Mouse (Mus musculus): ENCODE measurements at regions not wholly inside any gene's neighbourhood (a gene's known extent, or its start where the extent isn't known, plus 50 kb on each side); places are given as distances from the start of the nearest gene placed in this dataset.
"Not testable (repeated sequence)": the region's sequence is repeated elsewhere in the genome, so short reads cannot be mapped to it uniquely, and the experiment has no call there.

- in situ Hi-C loops (cut with MboI) = no loop called here
These were observed 151.0 kb downstream of the Ube2e3 start for GRCm38 (mm10) chr2:79018732-79019423.

- in situ Hi-C loops (cut with MboI) = no loop called here
These were observed 155.0 kb downstream of the Ube2e3 start for GRCm38 (mm10) chr2:79022954-79023353.

DNA sequence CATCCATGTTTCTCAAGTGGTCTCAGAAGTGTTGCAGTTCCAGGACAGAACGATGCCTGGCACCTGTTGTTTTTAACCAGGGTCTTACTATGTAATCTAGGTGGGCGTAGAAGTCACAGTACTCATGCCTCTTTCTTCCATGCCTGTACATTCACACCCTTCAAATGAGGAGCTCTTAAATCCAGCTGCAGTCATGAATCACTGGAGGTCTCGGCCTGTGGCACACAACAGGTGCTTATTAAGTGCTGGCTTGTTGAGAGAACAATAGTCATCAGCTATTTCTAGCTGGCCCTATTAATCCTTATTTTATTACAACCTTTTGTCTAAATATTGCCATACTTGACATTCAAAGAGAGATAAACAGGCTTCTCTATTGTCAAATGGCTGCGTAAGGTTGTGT lies 157.8 kb downstream of the Ube2e3 start:
- in situ Hi-C loops (cut with MboI) = no loop called here

GRCm38 (mm10) chr2:79030990-79031389 lies 163.1 kb downstream of the Ube2e3 start:
- in situ Hi-C loops (cut with MboI) = no loop called here

DNA sequence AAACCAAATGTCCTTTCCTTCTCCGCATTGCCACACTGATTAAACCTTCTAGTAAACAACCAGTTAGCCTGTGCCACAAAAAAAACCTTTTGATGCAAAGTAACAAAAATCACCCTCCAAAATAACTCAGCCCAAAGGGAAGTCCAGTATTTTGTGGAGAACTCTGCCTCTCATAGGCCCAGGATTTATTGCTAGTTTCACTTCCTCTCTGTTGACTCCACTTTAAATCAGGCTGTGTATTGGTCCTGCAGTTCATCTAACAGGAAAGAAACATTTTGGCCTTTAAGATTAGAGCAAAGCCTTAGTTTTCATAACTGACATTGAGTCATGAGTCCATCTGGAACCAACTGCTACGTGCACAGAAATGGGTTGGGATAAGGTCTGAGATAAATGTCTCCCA lies 168.4 kb downstream of the Ube2e3 start:
- in situ Hi-C loops (cut with MboI) = no loop called here

DNA sequence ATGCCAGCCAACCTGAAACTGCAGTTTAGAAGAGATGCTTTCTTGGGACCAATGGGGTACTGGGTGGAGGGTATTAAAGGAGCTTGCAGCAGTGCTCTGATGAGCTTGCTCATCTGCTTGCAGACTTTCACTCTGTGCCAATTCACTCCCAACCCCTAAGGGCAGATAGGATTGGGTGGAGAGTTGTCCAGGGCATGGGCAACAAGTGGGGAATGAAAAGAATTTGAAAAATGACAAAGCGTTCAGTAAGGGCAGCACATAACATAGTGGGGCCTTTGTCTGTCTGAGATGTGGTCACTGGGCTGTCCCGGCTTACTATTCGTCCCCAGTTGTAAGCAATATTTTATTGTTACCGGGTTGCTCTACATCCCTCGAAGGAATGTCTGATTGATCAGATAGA lies 170.7 kb downstream of the Ube2e3 start:
- in situ Hi-C loops (cut with MboI) = no loop called here

DNA sequence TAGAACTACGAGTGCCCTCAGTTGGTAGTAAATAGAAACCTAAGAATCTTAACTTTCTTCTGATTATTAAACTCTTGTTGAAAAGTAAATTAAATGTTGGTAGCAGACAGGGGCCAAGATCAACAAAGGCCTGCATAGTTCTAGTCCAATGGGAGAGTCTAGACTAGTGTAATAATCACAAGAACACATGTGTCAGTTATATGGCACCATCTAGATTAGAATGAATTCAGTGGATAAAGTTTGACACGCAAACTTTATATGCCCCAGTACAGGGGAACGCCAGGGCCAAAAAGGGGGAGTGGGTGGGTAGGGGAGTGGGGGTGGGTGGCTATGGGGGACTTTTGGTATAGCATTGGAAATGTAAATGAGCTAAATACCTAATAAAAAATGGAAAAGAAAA lies 176.9 kb downstream of the Ube2e3 start:
- in situ Hi-C loops (cut with MboI) = not testable (repeated sequence)

DNA sequence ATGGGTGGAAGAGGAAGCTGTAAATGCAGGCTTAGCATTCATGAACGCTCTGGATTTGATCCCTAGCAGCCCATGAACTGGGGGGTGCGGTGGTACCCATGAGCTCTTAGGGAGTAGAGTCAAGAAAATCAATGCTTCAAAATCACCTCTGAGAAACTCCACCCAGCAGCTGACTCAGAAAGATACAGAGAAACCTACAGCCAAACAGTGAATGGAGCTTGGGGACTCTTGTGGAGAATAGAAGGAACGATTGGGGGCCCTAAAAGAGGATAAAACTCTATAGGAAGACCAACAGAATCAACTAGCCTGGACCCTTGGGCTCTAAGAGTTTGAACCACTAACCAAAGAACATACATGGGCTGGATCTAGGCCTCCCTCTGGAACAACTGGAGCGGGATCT lies 177.6 kb downstream of the Ube2e3 start:
- in situ Hi-C loops (cut with MboI) = no loop called here

GRCm38 (mm10) chr2:79048020-79048419 lies 180.1 kb downstream of the Ube2e3 start:
- in situ Hi-C loops (cut with MboI) = no loop called here

GRCm38 (mm10) chr2:79048777-79049537 lies 181.0 kb downstream of the Ube2e3 start:
- in situ Hi-C loops (cut with MboI) = no loop called here

- in situ Hi-C loops (cut with MboI) = no loop called here
These were observed 182.6 kb downstream of the Ube2e3 start for GRCm38 (mm10) chr2:79050495-79051046.

DNA sequence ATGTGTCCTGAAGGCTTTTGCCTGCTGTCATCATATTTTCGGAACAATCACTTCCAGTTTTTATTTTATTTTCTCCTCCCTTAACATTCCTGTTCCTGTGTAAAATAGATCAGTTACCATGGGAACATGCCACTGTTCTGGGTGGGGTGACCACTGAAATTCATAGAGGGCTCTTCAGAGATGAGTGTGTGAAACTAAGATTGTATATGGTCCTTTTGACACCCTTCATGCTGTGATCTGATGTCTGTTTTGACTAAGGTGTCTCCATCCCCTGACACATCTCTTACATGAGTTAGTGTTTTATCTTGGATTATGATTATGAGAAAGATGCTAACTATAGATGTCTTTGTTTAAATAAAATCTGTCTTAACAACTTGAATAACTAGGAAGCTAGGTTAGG lies 184.3 kb downstream of the Ube2e3 start:
- in situ Hi-C loops (cut with MboI) = no loop called here

DNA sequence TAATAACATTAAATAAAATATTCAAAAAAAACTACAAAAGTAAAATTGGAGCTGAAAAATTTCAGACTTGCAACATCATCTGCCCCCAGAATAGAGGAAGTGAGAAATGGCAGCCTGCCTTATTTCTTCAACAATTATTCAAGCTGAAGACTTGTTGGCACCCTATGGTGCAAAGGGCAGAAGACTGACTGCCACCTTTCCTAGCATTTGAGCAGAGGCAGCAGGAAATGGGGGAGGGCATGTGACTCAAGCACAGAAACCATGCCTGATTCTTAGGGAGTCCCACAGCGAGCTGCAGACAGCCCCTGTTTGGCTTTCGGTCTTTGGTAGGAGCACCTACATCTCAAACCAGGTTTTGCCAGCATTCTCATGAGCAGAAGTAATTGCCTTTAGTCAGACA lies 188.2 kb downstream of the Ube2e3 start:
- in situ Hi-C loops (cut with MboI) = no loop called here

DNA sequence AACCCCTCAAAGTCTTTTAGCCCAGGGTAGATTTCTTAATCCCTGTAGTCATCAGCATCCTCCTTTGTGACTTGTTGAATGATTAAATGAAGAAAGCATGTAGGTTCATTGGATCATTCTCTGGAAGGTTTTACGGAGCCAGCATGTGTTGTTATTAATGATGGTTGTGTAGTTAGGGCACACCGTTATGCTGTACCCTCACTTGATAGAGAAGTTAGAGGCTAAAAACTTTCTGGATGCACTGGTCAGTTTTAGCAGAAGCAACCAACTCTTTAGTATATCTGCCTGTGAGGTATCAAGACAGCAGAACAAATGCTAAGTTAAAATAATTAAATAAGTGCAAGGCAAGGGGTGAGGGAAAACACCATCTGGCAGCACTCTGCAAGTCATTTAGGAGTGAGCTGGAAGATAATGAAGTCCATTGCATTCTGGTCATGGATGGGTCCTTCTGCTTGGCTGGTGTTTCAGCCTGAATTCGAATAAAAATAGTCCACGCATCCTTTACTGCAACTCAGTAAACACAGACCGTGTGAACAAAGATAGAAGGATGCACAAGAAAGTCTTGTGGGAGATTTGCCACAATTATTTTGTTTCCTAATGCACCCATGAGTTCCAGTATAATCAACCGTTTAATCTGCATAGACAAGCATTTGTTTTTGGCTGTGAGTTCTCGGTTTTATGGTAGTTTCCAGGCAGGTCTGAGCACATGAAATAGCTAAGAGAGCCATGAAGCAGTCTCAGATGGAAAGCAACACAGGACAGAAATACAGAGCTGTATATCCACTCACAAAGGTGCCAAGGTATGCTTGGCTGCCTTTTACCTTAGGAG lies 191.4 kb downstream of the Ube2e3 start:
- in situ Hi-C loops (cut with MboI) = no loop called here

GRCm38 (mm10) chr2:79059944-79060238 lies 192.0 kb downstream of the Ube2e3 start:
- in situ Hi-C loops (cut with MboI) = no loop called here

DNA sequence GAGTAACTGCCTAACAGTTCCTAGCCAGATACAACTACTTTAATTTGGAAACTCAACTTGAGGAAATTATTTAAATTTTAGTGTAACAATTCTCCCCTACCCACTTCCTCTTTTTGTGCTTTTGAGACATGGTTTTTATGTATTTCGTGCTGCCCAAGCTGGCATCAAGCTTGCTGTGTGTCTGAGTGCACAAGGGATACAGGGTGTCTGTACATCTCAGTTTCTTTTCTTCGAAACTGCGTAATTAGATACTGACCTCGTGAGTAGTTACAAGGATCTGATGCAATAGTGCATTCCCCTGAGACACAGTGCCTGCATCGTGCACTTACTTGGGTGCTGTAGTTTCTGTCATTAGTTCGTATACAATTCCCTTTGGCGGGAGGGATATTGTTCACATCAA lies 192.4 kb downstream of the Ube2e3 start:
- in situ Hi-C loops (cut with MboI) = no loop called here

GRCm38 (mm10) chr2:79061645-79062044 lies 193.6 kb upstream of the Itga4 start:
- in situ Hi-C loops (cut with MboI) = no loop called here

- in situ Hi-C loops (cut with MboI) = no loop called here
These were observed 193.0 kb upstream of the Itga4 start for GRCm38 (mm10) chr2:79062196-79062636.

DNA sequence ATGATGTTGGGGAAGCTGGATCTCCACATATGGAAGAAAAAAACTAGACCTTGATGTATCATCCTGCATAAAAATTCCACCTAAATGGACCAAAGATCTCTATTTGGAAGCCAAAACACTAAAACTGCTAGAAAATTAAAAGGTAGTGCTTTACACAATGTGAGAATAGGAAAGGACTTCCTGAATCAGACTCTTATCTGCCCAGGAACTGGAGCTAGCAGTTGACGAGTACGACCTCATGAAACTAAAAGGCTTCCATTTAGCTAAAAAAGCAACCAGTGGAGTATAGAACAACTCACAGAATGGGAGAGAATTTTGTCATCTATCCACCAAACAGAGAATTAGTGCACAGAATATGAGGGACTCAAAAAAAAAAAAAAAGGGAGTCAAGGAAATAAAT lies 191.6 kb upstream of the Itga4 start:
- in situ Hi-C loops (cut with MboI) = no loop called here

- in situ Hi-C loops (cut with MboI) = no loop called here
These were observed 189.9 kb upstream of the Itga4 start for GRCm38 (mm10) chr2:79065321-79065720.

GRCm38 (mm10) chr2:79076115-79076514 lies 179.1 kb upstream of the Itga4 start:
- in situ Hi-C loops (cut with MboI) = no loop called here

- in situ Hi-C loops (cut with MboI) = no loop called here
These were observed 176.3 kb upstream of the Itga4 start for GRCm38 (mm10) chr2:79078836-79079394.
